Mouse (Mus musculus) A20 (cell line): Measurements from ENCODE around the gene Gm10234.

Source experiments
- DNase-seq: peaks from one replicate; pipeline ENCODE4 v3.0.0-alpha.2; 2011; ENCODE audit warnings: low read depth, low spot score

Gm10234 gene

GRCm38 (mm10) chr6:95321812-95322211 is at the start of gene Gm10234:
Gm10234 (plus strand) TSS chr6:95322112.
- DNase-seq, result no peak

- DNase-seq, result no peak
Measured at GRCm38 (mm10) chr6:95277633-95278032, 44.3 kb upstream of the Gm10234 start.

GRCm38 (mm10) chr6:95296025-95296424 is 25.9 kb upstream of the Gm10234 start:
- DNase-seq, result no peak

- no peak for DNase-seq
Measured at GRCm38 (mm10) chr6:95298387-95298786, 23.5 kb upstream of the Gm10234 start.

DNA sequence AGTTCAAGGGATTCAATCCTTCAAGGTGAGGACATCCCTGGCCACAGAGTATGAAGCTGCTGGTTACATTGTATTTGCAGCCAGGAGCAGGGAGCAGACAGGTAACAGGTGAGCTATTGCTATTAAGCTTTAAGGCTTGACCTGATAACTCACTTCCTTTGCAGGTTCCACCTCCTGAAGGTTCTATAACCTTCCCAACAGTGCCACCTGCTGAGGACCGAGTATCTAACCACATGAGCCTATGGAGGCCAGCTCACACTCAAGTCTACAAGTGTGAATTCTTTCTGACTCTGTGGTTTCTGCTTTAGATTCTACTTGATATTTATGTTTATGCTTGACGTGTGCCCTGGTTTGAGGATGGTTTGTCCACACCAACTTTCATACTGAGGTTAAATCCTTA is 21.3 kb upstream of the Gm10234 start:
- DNase-seq, result peak; percentile 12

DNA sequence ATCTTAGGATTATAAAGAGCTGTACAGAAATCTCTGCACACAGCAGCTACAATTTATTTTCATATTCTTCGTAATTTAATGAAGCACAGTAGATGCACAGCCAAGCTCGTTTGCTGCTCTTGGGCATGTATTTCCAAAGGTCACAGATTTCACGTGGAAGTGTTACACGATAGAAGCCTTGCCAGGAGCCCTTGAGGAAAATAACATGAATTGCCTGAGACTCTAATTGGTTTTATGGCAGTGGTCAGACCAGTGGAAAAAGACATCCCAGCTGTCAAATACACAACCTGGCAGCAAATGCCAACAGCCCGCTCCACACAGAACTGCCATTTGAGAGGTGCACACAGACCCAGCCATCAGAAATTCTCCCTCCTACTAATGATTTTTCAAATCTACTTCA is 9.3 kb downstream of the Gm10234 start:
- DNase-seq, result no peak

DNA sequence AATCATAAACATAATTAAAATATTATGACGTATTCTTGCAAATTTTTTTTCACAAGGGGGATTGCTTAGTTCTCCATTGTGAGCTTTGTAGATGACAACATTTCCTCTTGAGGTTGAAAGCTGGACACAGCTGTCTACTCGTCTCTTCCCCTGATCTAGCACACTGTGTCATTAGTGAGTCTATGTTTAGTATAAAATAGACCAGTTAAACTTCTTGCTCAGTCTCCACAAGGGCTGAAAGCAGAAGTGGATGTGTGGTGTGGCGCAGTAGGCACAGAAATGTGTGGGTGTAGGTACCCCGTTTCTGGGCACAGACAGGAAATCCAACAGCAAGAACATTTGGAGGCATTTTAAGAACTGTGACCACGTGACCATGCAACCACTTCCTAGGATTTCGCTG is 12.9 kb downstream of the Gm10234 start:
- DNase-seq, result no peak

GRCm38 (mm10) chr6:95349378-95349777 is 27.5 kb downstream of the Gm10234 start:
- DNase-seq, result no peak

- DNase-seq, result no peak
Measured at GRCm38 (mm10) chr6:95353043-95353442, 31.1 kb downstream of the Gm10234 start.

- no peak for DNase-seq
Measured at GRCm38 (mm10) chr6:95353886-95354285, 32.0 kb downstream of the Gm10234 start.

GRCm38 (mm10) chr6:95360084-95360483 is 38.2 kb downstream of the Gm10234 start:
- no peak for DNase-seq

DNA sequence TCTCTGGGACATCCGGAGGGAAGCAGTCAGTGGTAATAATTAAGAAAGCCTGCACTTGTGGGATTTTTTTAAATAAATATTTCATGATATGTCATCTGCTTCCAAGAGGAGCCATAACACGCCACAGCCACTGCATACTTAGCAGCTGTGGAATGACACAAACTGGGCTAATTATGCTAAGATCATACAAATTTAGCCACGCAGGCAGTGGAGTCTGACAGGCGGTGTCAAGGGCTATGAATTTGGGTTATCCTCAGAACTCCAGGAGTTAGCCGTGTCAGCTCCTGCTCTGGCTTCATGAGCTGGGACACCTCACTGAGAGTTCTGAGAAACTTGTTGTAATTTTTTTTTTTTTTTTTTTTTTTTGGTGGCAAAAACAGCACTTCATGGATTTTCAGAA is 40.8 kb downstream of the Gm10234 start:
- no peak for DNase-seq

DNA sequence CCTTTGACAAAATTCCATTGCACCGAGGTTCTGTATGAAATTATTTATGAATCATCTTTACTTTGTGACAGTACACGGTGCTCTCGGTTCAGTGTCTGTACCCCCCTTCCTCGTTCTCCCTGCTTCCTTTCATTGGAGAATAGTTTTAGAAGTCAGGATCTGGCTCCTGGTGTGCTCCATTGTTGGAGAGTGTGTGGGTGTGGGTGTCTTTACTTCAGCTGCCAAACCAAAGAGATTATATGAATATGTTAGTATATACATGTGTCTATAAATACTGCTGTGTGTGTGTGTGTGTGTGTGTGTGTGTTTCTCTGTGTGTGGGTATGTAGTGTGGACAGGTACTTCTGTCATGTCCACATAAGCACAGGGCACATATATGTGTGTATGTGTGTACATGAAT is 49.9 kb downstream of the Gm10234 start:
- no peak for DNase-seq
